ENCODE assay signal across 25 mouse cellular contexts in the genomic region with DNA sequence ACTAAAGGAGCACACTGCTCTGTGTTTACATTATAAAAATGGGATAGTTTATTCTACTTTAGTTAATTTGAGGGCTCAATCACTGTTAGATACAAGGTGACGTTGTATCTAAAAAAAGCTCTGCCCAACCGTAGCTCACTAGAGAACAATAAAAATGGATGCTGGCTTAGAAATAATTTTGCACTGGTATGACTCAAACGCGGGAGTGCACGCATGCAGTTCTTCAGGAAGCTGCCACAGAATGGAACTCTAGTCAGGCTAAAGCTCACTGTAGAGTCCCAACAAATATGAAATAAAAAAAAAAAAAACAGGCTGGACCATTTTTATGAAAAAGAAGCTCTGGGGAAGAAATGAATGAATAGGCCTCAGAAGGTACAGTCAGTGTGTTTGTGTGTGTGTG. TPM values are rescaled to one million over a fixed set of nuclear protein-coding genes. Genes with fewer than 3 reads are reported as not detected.
DNase-seq lines count a peak whose midpoint lies in the region; TF ChIP-seq lines count a peak whose summit lies in the region.
"Had no signal": no experiment of that assay in that cellular context is flagged by ENCODE, and none has a peak within 500 bp of the region (broad histone marks: within the 10 kb centered on the region; RNA-seq: fewer than 3 reads in every experiment).

No protein-coding gene starts in this region.

- WGBS in heart, embryonic 10.5 days = 90% methylated on average over 5 of the region's 5 CpGs
- whole genome bisulfite sequencing in bone marrow, adult 2 months = 22% methylated on average over 5 of the region's 5 CpGs

- H3K4me1 ChIP-seq in heart, embryonic 10.5 days = peaks cover 8% of the 10 kb centered on the region; the same call in 1 of the 2 replicates
- peaks cover 1% of the 10 kb centered on the region; the same call in 1 of the 2 replicates for H3K4me1 ChIP-seq in bone marrow, adult 2 months (ENCODE audit: control insufficient read depth, insufficient read depth, low read length)

- no peak overlapping the region for H3K4me3 ChIP-seq in heart, embryonic 10.5 days
- H3K4me3 ChIP-seq in bone marrow, adult 2 months (replicated peaks; ENCODE audit: control insufficient read depth, low read depth, low read length) = no peak overlapping the region
- H3K4me3 ChIP-seq: embryonic facial prominence, embryonic 12.5 days; embryonic facial prominence, embryonic 15.5 days; gastrocnemius, adult 2 months; heart, embryonic 13.5 days; intestine, embryonic 15.5 days had no signal

- TF ChIP-seq POLR2A in bone marrow, adult 2 months (IDR thresholded peaks at IDR 0.05; ENCODE audit: borderline replicate concordance, control insufficient read depth, low read depth, low read length) = no peak

- no peak overlapping the region for H3K27ac ChIP-seq in heart, embryonic 10.5 days
- peak overlapping the region; percentile 4; the same call in 1 of the 2 replicates for H3K27ac ChIP-seq in bone marrow, adult 2 months (ENCODE audit: control insufficient read depth, insufficient read depth, low read depth, low read length, poor library complexity)
- H3K27ac ChIP-seq: embryonic facial prominence, embryonic 12.5 days; embryonic facial prominence, embryonic 15.5 days; gastrocnemius, adult 2 months; heart, embryonic 13.5 days; hindbrain, embryonic 14.5 days; hindbrain, postnatal 0 days; intestine, embryonic 15.5 days had no signal

- no peaks in the 10 kb centered on the region for H3K36me3 ChIP-seq in heart, embryonic 10.5 days
- H3K36me3 ChIP-seq: embryonic facial prominence, embryonic 12.5 days; embryonic facial prominence, embryonic 15.5 days; heart, embryonic 13.5 days; intestine, embryonic 15.5 days had no signal

- peaks cover 6% of the 10 kb centered on the region; the same call in 1 of the 2 replicates for H3K27me3 ChIP-seq in heart, embryonic 10.5 days (ENCODE audit: insufficient read depth, poor library complexity, severe bottlenecking)
- H3K27me3 ChIP-seq: embryonic facial prominence, embryonic 12.5 days; embryonic facial prominence, embryonic 15.5 days; intestine, embryonic 15.5 days had no signal

- no peak for TF ChIP-seq CTCF in bone marrow, adult 2 months (IDR thresholded peaks at IDR 0.05; ENCODE audit: control insufficient read depth, insufficient read depth, low read length)

- peak; percentile 73 for DNase-seq in heart, adult 11 months
- DNase-seq in heart, embryonic 10.5 days (ENCODE audit: low spot score) = no peak
- DNase-seq in 416B (ENCODE audit: low read depth) = peak; percentile 66
- peak; percentile 52 for DNase-seq in naive thymus-derived CD4-positive, alpha-beta T cell, adult 2 months (ENCODE audit: low read depth)
- no peak for DNase-seq in left cerebral cortex, adult 18-20 months (ENCODE audit: low spot score in 2 of 2)
- DNase-seq in cerebellum, adult 9-11 months = no peak
- DNase-seq: adrenal gland, adult 2 months; adrenal gland, postnatal 14 days; cerebellum, adult 18-20 months; cerebellum, adult 9-10 months; cerebellum, postnatal 25 days; forebrain, postnatal 0 days; gastrocnemius, adult 2 months; gastrocnemius, postnatal 14 days; heart, postnatal 14 days; heart, postnatal 4 days had no signal

- no peaks in the 10 kb centered on the region for H3K9me3 ChIP-seq in heart, embryonic 10.5 days
- H3K9me3 ChIP-seq: embryonic facial prominence, embryonic 12.5 days; embryonic facial prominence, embryonic 15.5 days; heart, embryonic 13.5 days; intestine, embryonic 15.5 days had no signal

RNA-seq across cellular contexts. Expression of gene Stat4, which starts 23.8 kb away (rescaled TPM):
- polyA plus RNA-seq in heart, embryonic 10.5 days (2016; fragmentation: Nextera tagmentation; extraction: Ambion mirVana) = 0.99 and 1.0 TPM in 2 replicates
- polyA plus RNA-seq in bone marrow, adult 2 months (2011; ENCODE audit: insufficient read depth, insufficient read length, low replicate concordance, missing spikeins) = 14.9 and 55.4 TPM in 2 replicates
- total RNA-seq in left cerebral cortex, adult 18-20 months (2021) = 1 to 10 TPM; 3.6 to 3.7 TPM
- total RNA-seq: gastrocnemius, postnatal 14 days; MEL had no signal
- polyA plus RNA-seq: adrenal gland, adult 2 months; C2C12 had no signal

Comparison
In these comparisons a context has a peak if more than half of its experiments do, and no peak if none do; other contexts are left out.
1. DNase-seq: peak in heart, adult 11 months (single experiment), 416B (single experiment) and naive thymus-derived CD4-positive, alpha-beta T cell, adult 2 months (single experiment); none in heart, embryonic 10.5 days (single experiment), left cerebral cortex, adult 18-20 months (0 of 2) and cerebellum, adult 9-11 months (single experiment).